Mouse (Mus musculus) kidney, embryonic 16.5 days (tissue): ENCODE results near the gene Trim52. TPM values are rescaled to one million over a fixed set of nuclear protein-coding genes. Genes with fewer than 3 reads are reported as not detected.

ENCODE experiments used
- ATAC-seq: fragments of 200-750 bp; cut with Nextera tagmentation; 2 replicates; pipeline ENCODE4 v1.8.0; 2017; ENCODE audit warnings: moderate TSS enrichment; ENCODE audit not compliant: low FRiP score, low TSS enrichment
- H3K27ac ChIP-seq: fragments of 300-500 bp; sonication (generic); 2 replicates; pipeline ENCODE4 v1.5.1; 2014; ENCODE audit warnings: low read length
- H3K27me3 ChIP-seq: fragments of 300-500 bp; sonication (generic); 2 replicates; pipeline ENCODE4 v1.6.1; 2014; ENCODE audit warnings: low read length, control low read depth, mixed read lengths; ENCODE audit not compliant: insufficient read depth
- H3K36me3 ChIP-seq: fragments of 300-500 bp; sonication (generic); 2 replicates; pipeline ENCODE4 v1.6.1; 2014; ENCODE audit warnings: low read length, control low read depth, mixed read lengths; ENCODE audit not compliant: insufficient read depth
- H3K4me1 ChIP-seq: fragments of 300-500 bp; sonication (generic); 2 replicates; pipeline ENCODE4 v1.6.1; 2014; ENCODE audit warnings: low read length, control low read depth, mixed read lengths; ENCODE audit not compliant: insufficient read depth
- H3K4me2 ChIP-seq: fragments of 300-500 bp; sonication (generic); replicated peaks from 2 replicates; pipeline ENCODE4 v1.6.1; 2014; ENCODE audit warnings: low read depth, low read length
- H3K4me3 ChIP-seq: fragments of 300-500 bp; sonication (generic); 2 replicates; pipeline ENCODE4 v1.5.1; 2014; ENCODE audit warnings: mild to moderate bottlenecking, low read length
- H3K9ac ChIP-seq: fragments of 300-500 bp; sonication (generic); replicated peaks from 2 replicates; pipeline ENCODE4 v1.6.1; 2014; ENCODE audit warnings: low read length
- H3K9me3 ChIP-seq: fragments of 300-500 bp; sonication (generic); 2 replicates; pipeline ENCODE4 v1.6.1; 2016; ENCODE audit warnings: low read length, control low read depth
- WGBS: fragments of 180-500 bp; shearing (Covaris S2); extraction: QIAGEN DNeasy Blood & Tissue Kit; methylation state at CpG from one replicate; pipeline ENCODE4 v1.1.7; 2014; 5-methylcytosine and 5-hydroxymethylcytosine counted together
- polyA plus RNA-seq: library from polyadenylated mRNA; unstranded; fragments of >200 nt; fragmentation: Nextera tagmentation; extraction: Ambion mirVana; gene quantifications from 2 replicates; pipeline ENCODE4 v1.2.1, GENCODE M21; 2015

Trim52 gene
- not detected in 2 replicates for polyA plus RNA-seq

- Histone ChIP-seq H3K4me2 (no peak within 1 kb of the TSS), H3K27me3 (no peaks in the 10 kb centered on the region), H3K27ac (no peak within 1 kb of the TSS), H3K4me1 (no peaks in the 10 kb centered on the region), H3K9me3 (peaks cover 8% of the 10 kb centered on the region; the same call in 1 of the 2 replicates), H3K9ac (no peak within 1 kb of the TSS), H3K36me3 (no peaks in the 10 kb centered on the region), H3K4me3 (no peak within 1 kb of the TSS)
- ATAC-seq = no peak
- WGBS = 96% methylated on average over 21 of the region's 21 CpGs
Measured at GRCm38 (mm10) chr14:106105980-106106379, at the start of gene Trim52. TSS of gene Trim52 (plus strand) at chr14:106106198.

GRCm38 (mm10) chr14:106072608-106073007, 33.4 kb upstream of the Trim52 start:
- WGBS = 88% methylated on average over 1 of the region's 1 CpGs
- Histone ChIP-seq H3K4me3 (no peak overlapping the region), H3K9ac (no peak overlapping the region), H3K4me1 (no peaks in the 10 kb centered on the region), H3K36me3 (no peaks in the 10 kb centered on the region), H3K27ac (no peak overlapping the region), H3K4me2 (no peak overlapping the region), H3K9me3 (no peaks in the 10 kb centered on the region), H3K27me3 (no peaks in the 10 kb centered on the region)
- no peak for ATAC-seq

- peak; percentile 92 for ATAC-seq
- H3K4me3 ChIP-seq = no peak overlapping the region
- H3K4me1 ChIP-seq = no peaks in the 10 kb centered on the region
- no peak overlapping the region for H3K9ac ChIP-seq
- no peaks in the 10 kb centered on the region for H3K9me3 ChIP-seq
- H3K4me2 ChIP-seq = no peak overlapping the region
- no peaks in the 10 kb centered on the region for H3K27me3 ChIP-seq
- H3K36me3 ChIP-seq = no peaks in the 10 kb centered on the region
- 46% methylated on average over 3 of the region's 3 CpGs for WGBS
- peak overlapping the region; percentile 76; the same call in 1 of the 2 replicates for H3K27ac ChIP-seq
Measured at GRCm38 (mm10) chr14:106075181-106076064, 30.6 kb upstream of the Trim52 start.

GRCm38 (mm10) chr14:106088480-106089037, 17.4 kb upstream of the Trim52 start:
- Histone ChIP-seq H3K9ac (no peak overlapping the region), H3K4me3 (no peak overlapping the region), H3K9me3 (no peaks in the 10 kb centered on the region), H3K4me1 (no peaks in the 10 kb centered on the region), H3K36me3 (no peaks in the 10 kb centered on the region), H3K27me3 (no peaks in the 10 kb centered on the region), H3K27ac (no peak overlapping the region), H3K4me2 (no peak overlapping the region)
- WGBS = 66% methylated on average over 13 of the region's 13 CpGs
- ATAC-seq = no peak

- no peak for ATAC-seq
- Histone ChIP-seq H3K4me2 (no peak overlapping the region), H3K36me3 (no peaks in the 10 kb centered on the region), H3K27ac (no peak overlapping the region), H3K9me3 (no peaks in the 10 kb centered on the region), H3K9ac (no peak overlapping the region), H3K4me3 (no peak overlapping the region), H3K27me3 (no peaks in the 10 kb centered on the region), H3K4me1 (no peaks in the 10 kb centered on the region)
- WGBS = 92% methylated on average over 4 of the region's 4 CpGs
Measured at GRCm38 (mm10) chr14:106096816-106097215, 9.2 kb upstream of the Trim52 start.

- Histone ChIP-seq H3K9me3 (no peaks in the 10 kb centered on the region; the same call in 1 of the 2 replicates), H3K27ac (no peak overlapping the region), H3K27me3 (no peaks in the 10 kb centered on the region), H3K9ac (no peak overlapping the region), H3K4me2 (no peak overlapping the region), H3K4me3 (no peak overlapping the region), H3K4me1 (no peaks in the 10 kb centered on the region), H3K36me3 (no peaks in the 10 kb centered on the region)
- no peak for ATAC-seq
- WGBS = 94% methylated on average over 14 of the region's 14 CpGs
Measured at GRCm38 (mm10) chr14:106100858-106101257, 5.1 kb upstream of the Trim52 start.

- no peak overlapping the region for H3K4me2 ChIP-seq
- no peak overlapping the region for H3K4me3 ChIP-seq
- no peak overlapping the region for H3K27ac ChIP-seq
- peaks cover 8% of the 10 kb centered on the region; the same call in 1 of the 2 replicates for H3K9me3 ChIP-seq
- no peaks in the 10 kb centered on the region for H3K27me3 ChIP-seq
- WGBS = over 99% methylated on average over 22 of the region's 22 CpGs
- no peaks in the 10 kb centered on the region for H3K36me3 ChIP-seq
- no peak; the same call in 1 of the 2 replicates for ATAC-seq
- no peak overlapping the region for H3K9ac ChIP-seq
- no peaks in the 10 kb centered on the region for H3K4me1 ChIP-seq
Measured at GRCm38 (mm10) chr14:106106425-106106824, 427 bp downstream of the Trim52 start.

GRCm38 (mm10) chr14:106119371-106119770, 13.4 kb downstream of the Trim52 start:
- Histone ChIP-seq H3K36me3 (no peaks in the 10 kb centered on the region), H3K27me3 (no peaks in the 10 kb centered on the region), H3K27ac (no peak overlapping the region), H3K4me1 (0 out of 2 replicates have a peak, but pooled peaks cover 4% of the 10 kb centered on the region), H3K4me2 (no peak overlapping the region), H3K9ac (no peak overlapping the region), H3K4me3 (no peak overlapping the region), H3K9me3 (no peaks in the 10 kb centered on the region)
- ATAC-seq = no peak
- WGBS = 52% methylated on average over 2 of the region's 2 CpGs

- H3K9me3 ChIP-seq = peaks cover 6% of the 10 kb centered on the region
- H3K9ac ChIP-seq = no peak overlapping the region
- ATAC-seq = no peak
- H3K4me2 ChIP-seq = no peak overlapping the region
- no peaks in the 10 kb centered on the region for H3K4me1 ChIP-seq
- no peak overlapping the region for H3K4me3 ChIP-seq
- H3K36me3 ChIP-seq = no peaks in the 10 kb centered on the region
- H3K27ac ChIP-seq = no peak overlapping the region
- no peaks in the 10 kb centered on the region for H3K27me3 ChIP-seq
Measured at GRCm38 (mm10) chr14:106136272-106136671, 30.3 kb downstream of the Trim52 start.

- H3K9me3 ChIP-seq = no peaks in the 10 kb centered on the region
- WGBS = 70% methylated on average over 2 of the region's 2 CpGs
- H3K4me1 ChIP-seq = 0 out of 2 replicates have a peak, but pooled peaks cover 3% of the 10 kb centered on the region
- H3K9ac ChIP-seq = no peak overlapping the region
- no peaks in the 10 kb centered on the region for H3K27me3 ChIP-seq
- no peak overlapping the region for H3K4me2 ChIP-seq
- ATAC-seq = no peak
- no peak overlapping the region for H3K4me3 ChIP-seq
- no peaks in the 10 kb centered on the region for H3K36me3 ChIP-seq
- no peak overlapping the region for H3K27ac ChIP-seq
Measured at GRCm38 (mm10) chr14:106151188-106151587, 45.2 kb downstream of the Trim52 start.
